Mouse (Mus musculus) megakaryocyte-erythroid progenitor cell, adult 5 weeks (primary cell): ENCODE results near the gene L1td1. TPM values are rescaled to one million over a fixed set of nuclear protein-coding genes. Genes with fewer than 3 reads are reported as not detected.

Source experiments
- polyA plus RNA-seq: library from polyadenylated mRNA; stranded (reverse); fragments of >175 nt; gene quantifications from 2 replicates; pipeline ENCODE4 v1.2.3, GENCODE M21; 2012

L1td1 gene
- not detected in 2 replicates for polyA plus RNA-seq

GRCm38 (mm10) chr4:98726590-98727237 is at the start of gene L1td1:
Gene L1td1, plus strand, starts transcription at chr4:98726734.

Other genes starting within 250 kb of the L1td1 start
- 0.01 and 0.02 TPM in 2 replicates for gene Kank4, start 90.8 kb downstream of the L1td1 start, polyA plus RNA-seq
- gene I0C0044D17Rik, start 97.1 kb downstream of the L1td1 start, polyA plus RNA-seq, result not detected in 2 replicates
- gene Usp1, start 197.1 kb downstream of the L1td1 start, polyA plus RNA-seq, result 472 TPM in 2 replicates